Mouse (Mus musculus) neutrophil, adult 83 days (primary cell): ENCODE results near the gene Plcd1. TPM values are rescaled to one million over a fixed set of nuclear protein-coding genes. Genes with fewer than 3 reads are reported as not detected.

Source experiments
- total RNA-seq, 2 experiments: library from RNA; stranded (reverse); gene quantifications; one replicate each; pipeline ENCODE4 v1.2.4; 2023

Gene Plcd1
- 1 to 10 TPM in 1 of 2 experiments, under 1 TPM in 1; 0.85 to 2.3 TPM for total RNA-seq

DNA sequence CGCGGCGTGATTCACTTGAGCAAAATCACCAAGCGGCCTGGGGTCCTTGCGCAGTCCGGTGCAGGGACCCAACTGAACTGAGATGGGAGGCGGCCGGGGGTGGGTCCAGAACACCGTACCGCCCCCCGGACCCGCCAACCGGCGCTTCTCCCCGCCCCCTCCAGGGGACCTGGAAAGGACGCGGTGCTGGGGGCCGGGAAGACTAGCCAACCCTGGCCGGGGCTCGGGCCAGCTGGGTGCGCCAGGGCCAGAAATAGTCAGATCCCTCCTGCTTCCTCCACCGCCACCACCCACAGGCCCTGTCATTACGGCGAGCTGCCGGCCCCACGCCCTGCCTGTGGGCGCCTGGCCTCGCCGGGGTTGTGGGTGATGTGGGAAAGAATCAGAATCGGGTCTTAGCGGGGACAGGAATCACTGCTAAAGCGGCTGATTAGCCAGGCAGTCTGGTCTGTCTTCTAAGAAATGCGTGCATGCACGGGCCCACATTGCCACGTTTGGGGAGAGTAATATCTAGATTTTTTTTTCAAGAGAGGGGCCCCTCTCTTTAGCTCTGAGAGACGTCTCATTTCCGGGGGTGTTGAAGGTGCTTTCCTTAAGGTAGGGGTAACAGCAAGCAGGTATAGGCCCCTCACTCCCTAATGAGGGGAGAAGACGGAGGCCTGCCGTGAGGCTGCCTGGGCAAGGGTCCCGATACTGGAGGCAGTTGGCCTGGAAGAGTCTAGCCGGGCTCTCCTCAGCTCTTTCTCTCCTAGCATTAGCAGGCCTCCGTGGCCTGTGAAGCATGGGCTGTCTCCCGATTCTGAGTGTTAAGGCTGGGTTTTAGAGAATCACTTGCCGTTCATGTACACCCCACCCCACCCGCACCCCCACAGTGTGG, at the start of gene Plcd1:
TSS of gene Plcd1 (minus strand) at position 84 of the 877 bp plus-strand sequence.

DNA sequence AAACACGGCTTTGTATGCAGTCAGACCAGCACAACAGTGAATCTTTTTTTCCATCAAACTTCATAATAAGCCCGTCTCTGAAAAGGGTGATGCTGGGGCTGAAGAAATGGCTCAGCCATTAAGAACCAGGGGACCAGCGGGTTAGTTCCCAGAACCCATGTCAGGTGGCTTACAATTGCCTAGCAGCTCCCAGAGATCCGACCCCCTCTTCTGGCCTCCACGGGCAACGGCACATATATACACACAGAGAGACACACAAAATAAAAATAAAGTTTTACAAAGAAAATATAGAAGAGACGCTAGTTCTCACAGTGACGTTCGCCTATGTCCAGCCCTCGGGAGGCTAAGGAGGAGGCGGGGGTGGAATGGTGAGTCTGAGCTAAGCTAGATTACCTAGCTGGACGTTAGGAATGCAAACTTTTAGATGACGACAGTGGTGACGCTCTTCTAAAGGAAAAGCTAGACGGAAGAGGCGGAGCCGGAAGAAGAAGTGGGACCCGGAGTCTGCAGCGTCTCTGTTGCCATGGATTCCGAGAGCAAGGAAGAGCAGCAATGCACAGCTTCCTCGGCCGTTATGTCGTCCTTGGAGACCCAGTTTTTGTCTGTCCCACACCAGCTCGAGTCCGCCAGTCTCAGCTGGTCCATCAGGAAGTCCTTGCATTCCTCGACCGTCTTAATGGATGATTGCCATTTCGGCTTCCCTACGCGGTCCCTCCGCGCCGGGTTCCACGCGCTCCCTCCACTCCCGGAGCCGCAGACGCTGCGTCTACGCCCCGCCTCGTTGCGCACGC, 8.9 kb upstream of the Plcd1 start, which contains the start of gene Dlec1:
TSS of gene Dlec1 (plus strand) at position 487 of the 791 bp plus-strand sequence.

DNA sequence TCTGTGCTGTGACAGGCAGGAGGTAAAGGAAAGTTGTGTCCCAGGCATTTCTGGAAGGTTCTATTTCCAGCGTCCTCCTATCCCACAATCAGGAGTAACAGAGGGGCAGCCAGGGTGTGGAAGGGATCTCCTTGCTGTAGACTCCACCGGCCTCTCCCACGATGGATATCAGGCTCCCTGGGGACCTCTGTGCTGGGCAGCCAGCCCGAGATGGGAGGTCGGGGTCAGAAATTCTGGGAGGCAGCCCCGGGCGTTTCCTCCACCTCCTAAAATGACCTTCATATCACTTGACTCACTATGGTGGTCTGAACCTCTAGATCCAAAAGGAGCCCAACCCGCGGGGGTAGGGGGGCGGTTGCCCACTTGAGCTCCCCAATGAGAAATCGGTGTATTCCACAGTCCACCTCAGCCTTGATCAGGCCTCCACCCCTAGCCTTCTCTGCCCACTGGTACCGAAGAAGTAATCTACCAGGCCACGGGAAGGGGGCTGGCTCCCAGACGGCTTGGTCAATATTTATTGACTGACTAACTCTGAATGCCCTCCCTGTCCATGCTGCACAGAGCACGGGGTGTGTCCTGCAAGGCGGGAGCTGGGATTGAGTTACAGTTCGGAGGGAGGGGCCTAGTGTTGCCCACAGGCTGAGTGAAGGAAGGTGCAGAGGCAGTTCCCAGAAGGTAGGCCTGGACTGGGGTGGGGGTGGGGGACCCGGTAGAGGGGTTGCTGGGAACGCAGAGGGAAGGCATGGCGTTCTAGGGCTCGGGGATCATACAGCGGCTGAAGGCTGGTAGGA, 41.0 kb downstream of the Plcd1 start, which contains the start of gene Vill:
TSS of gene Vill (plus strand) at position 625 of the 791 bp plus-strand sequence.

Other genes starting within 250 kb of the Plcd1 start
- gene Ctdspl, start 167.0 kb downstream of the Plcd1 start, total RNA-seq = 10 to 100 TPM; 20.7 to 22.2 TPM
- 10 to 100 TPM; 46.5 to 50.8 TPM for gene Vill, start 40.7 kb downstream of the Plcd1 start, total RNA-seq
- gene Dlec1, start 9.0 kb upstream of the Plcd1 start, total RNA-seq = under 1 TPM in 1 of 2 experiments, not detected in 1; 0.57 TPM
- gene Acaa1b, start 63.6 kb upstream of the Plcd1 start, total RNA-seq = under 1 TPM; 0.26 to 0.88 TPM
- gene Gm47289, start 65.7 kb upstream of the Plcd1 start, total RNA-seq = not detected
- not detected for gene Slc22a13, start 115.6 kb upstream of the Plcd1 start, total RNA-seq
- gene Oxsr1, start 228.9 kb upstream of the Plcd1 start, total RNA-seq = 10 to 100 TPM; 24.2 to 25.8 TPM
- gene Acaa1a, start 246.2 kb upstream of the Plcd1 start, total RNA-seq = 10 to 100 TPM; 47.4 to 49.3 TPM
- 10 to 100 TPM; 71.1 to 86.1 TPM for gene Myd88, start 247.9 kb upstream of the Plcd1 start, total RNA-seq